Mouse (Mus musculus) v-Abl transformed pro-B cells (cell line): ENCODE results near the gene Gm28557.

Experiments used
- in situ Hi-C, 2 experiments: fragments of 400-800 bp; cut with MboI; formaldehyde crosslinking; loops; one replicate each; pipeline ENCODE4 v1.15.1; 2025; ENCODE audit not compliant: unreplicated experiment in 2 of 2

The Gm28557 gene

GRCm38 (mm10) chr13:67060161-67060785 is 48.1 kb downstream of the Gm28557 start:
- in situ Hi-C loops: no loop called here
